Mouse (Mus musculus): Measurements from ENCODE around the gene Lmx1b.

Lmx1b gene

DNA sequence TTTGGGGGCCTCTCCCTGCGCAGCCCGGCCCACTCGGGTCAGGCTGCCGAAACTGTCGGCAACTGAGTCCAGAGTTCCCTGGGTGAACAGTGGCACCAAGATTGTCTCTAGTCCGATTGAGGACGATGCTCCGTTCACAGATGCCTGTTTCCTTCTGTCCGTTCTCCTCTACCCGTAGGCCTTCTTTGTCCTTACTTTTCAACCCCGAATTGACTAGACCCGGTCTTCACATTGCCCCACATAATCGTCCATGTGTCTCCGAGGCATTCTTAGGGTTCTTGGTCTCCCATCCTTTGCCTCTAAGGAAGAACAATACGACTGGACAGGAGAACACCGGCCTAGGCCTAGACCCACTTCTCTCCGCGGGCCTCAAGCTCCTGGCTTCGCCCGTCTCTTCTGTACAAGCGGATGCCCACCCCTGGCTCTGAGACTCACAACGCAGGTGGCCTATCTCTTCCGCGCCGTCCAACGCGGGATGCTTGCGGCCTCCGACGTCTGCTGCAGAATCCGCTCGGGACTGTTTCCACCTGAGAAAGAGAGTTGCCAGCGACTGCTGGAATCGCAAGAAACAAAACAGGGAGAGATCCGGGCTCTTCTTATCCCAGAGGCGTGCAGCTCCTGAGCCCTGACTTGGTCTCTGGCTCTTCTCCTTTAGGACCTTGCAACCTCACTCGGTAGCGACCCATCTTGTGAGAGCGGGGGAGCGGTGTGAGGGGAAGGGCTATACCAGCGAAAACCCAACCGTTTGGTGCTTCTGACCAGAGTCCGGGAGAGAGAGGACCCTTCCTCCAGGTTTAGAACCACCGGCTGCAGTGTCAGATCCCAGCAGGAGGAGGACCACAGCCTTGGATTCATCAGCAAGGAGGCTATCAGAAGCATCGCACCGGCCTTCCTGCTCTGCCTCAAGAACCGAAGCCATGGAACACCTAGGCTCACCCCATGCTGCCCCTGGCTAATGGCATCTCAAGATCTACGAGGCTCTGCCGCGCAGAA lies 3.7 kb upstream of the Lmx1b start:
- in situ Hi-C loops (cut with MboI, MseI), result no loop called here

DNA sequence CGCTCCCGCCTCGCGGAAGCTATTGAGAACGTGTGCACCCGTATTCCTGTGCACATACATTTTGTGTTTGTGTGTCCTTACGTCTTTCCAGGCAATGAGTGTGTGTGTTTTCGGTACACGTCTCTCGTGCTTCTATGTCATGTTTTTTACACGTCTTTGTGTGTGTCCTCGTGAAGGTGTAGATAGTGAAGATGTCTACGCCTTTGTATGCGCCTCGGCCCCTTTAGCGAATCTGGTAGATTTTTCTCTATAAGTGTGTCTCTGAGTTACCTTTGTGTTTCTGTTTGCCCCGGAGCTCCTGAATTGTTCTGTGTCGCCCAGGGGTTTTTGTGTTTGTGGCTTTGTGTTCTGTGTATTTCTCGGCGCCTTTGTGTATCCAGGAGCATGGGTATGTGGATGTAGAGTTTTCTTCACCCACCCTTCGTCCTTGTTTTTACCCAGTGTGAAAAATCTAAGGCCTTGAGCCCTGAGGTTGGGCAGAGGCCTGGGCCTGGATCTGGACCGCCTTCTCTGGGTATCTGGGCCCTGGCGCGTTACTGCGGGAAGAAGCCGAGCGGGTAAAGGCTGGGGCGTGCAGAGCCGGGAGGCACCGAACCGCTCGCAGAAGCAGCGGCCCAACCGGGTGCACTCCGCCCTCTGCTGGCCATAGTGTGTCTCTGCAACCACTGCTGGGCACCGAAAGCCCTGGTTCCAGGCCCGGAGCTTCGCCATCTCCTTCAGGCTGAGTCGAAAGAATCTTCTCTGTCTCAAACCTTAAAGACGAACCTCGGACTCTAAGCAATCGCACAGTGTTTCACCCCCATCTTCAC lies 2.5 kb upstream of the Lmx1b start:
- in situ Hi-C loops (cut with MboI, MseI), result no loop called here

DNA sequence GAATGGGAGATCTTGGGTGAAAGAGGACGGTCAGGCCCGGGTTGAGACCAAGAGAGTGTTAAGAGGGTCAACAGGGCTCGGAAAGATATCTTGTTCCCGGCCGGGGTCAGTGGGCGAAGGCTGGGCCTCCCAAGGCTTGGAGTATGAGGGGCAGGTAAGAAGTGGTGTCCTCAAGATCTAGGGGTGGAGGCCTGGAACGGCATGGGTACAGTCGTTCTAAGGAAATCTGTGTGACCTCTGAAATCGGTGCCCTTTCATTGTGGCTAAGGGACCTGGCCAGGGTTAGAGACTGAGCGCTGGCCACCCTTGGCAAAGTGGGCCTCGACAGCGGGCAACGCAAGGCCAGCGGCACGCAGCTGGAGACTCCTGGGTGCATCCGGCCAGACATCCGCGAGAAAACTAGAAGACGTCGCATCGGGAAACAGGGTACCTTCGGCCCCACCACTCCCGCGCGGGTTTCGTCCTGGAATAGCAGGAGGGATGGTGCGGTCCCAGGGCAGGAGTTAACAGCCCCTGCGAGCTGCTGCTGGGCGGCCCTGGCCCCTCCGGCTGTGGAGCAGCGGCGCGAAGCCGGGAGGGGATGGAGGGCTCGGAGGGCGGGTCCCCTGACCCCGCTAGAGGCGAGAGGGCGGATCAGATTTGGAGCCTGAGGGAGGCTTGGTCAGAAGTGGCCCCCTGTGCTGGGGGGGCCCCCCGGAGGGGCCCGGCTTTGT lies 1.7 kb upstream of the Lmx1b start:
- in situ Hi-C loops (cut with MboI, MseI), result no loop called here

DNA sequence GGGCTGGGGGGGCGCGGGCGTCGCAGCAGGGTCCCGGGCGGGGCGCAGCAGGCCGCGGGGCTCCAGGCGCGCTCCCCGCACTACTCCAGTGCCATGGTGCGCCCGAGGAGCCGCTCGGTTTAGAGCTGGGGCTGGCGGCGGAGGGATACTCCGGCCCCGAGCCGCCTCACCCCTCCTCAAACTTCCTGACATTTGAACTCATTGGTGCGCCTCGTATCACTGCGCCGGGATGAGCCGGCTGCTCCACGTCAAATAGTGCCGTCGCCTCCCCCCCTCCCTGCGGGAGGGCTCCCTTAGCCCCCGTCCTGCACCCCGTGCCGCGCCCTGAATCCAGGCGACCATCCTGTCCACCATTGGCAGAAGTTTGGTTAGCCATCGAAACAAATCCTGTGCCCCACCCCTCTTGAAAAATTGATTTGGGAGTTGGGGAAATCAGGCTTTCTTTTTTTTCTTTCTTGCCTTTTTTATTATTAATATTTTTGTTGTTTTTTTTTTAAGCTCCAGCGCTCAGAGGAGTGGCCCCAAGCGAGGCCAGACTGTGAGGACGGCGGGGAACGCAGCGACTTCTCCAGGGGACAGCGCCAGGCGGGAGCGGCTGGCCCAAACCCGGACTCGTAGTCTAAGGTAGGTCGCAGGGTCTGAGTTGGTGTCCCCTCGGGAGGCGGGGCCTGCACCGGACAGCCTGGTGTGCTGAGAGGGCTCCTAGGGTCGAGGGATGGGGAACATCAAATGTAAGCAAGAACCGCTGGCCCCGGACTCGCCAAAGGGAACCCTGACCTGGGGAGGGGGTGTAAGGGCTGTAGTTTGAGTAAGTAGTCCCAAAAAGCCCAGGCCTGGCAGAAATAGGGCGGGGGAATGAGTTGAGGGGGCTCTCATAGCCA lies 907 bp upstream of the Lmx1b start:
- in situ Hi-C loops (cut with MboI, MseI), result no loop called here

DNA sequence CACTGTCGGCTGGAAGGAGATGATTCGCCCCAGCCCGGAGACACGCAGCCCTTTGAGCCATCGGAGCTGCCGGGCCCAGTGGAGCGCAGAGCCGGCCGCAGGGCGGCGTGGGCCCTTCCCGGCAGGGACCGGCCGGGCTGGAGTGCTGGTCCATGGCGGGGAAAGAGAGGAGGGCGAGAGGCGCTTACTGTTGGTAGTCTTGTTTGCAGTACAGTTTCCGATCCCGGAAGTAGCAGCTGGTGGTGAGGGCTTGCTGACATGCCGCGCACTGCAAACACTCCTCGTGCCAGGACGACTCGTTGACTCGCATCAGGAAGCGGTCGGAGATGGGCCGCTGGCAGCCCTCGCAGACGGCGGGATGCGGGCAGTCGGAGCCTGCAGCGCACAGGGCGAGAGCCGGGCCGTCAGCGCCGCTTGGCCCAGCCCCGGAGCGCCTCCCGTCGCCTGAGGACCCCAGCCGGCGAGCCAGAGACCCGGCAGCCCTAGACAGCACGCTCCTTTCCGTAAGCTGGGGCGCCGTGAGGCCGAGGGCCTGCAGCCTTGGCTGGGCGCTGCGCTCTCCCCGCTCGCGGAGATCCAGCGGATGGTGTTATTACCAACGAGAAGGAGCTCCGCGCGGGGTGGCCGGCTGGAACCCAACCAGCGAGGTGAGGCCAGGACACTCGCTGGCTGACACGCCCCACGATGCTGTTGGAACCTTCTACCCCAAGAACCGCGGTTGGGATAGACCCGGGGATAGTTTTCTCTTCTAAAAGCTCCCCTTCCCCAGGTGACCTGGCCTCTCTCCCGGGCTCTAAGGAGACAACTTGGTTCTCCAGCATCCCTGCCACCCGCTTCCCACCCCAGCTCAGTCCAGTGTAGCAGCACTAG lies 775 bp downstream of the Lmx1b start:
- in situ Hi-C loops (cut with MboI, MseI), result no loop called here

DNA sequence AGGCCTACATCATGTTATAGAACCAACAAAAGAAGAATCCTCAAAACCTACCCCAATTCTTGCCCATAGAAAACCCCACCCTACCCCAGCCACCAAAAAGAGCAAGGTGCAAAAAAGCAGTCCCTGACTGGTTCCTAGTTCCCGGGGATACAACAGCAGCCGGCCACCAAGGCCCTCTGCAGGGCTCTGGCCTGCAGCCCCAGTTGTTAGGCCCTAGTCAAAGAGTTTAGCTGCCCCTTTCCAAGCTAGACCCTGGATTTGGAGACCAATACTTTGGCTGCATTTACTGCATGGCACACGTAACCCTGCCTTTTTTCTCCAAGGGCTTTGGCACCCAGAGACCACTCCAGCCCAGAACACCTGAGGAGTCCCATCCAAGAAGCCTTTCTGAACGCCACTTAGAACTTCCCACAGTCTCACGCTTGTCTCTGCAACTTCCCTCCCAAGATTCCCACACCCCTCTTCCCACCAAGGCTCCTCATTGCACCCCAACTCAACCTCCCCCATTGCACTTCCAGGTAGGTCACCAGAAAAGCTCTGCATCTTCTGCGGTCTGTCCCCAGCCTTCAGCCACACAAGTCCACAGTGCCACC lies 2.1 kb downstream of the Lmx1b start:
- in situ Hi-C loops (cut with MboI, MseI), result no loop called here

DNA sequence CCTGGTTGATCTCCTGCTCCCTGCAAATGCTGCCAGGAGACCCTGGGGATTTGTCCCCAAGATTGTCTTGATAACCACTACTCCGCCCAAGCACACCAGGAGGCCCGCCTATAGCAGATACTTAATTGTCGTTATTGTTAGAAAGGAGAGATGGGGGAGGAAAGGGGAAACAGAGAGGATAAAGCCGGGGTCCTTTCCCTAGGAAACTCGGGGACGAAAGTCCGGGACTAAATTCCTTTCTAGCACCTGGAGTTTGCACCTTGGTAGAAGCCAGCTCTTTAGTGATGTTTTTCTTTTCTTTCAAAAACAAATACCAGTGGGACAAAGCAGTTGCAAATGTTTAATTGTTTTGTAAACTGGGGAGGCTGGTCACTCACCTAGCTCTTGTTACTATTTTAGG lies 3.0 kb downstream of the Lmx1b start:
- in situ Hi-C loops (cut with MboI, MseI), result no loop called here

DNA sequence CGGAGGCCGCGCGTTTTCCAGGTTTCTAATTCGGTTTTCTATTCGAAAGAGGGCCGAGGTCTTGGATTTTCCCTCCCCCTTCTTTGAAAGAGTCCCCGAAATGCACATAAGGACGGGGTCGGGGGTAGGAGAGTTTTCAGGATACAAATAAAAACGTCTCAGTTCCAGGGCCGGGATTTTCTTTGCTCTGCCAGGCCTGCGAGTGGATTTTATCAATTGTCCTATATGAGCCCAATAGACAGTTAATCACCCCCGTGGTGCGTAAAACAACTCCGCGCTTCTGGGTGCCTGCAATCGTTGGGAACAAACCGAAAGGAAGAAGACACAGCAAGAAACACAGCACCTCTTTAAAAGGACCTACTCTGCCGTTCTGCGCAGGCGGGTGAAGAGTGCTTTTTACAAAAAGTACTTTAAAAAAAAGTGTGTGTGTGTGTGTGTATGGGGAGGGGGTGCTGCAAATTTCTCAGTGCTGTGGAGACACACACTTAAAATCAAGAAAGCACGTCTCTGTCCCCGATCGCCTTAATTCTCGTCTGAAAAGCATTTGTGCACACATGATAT lies 3.6 kb downstream of the Lmx1b start:
- in situ Hi-C loops (cut with MboI, MseI), result no loop called here

DNA sequence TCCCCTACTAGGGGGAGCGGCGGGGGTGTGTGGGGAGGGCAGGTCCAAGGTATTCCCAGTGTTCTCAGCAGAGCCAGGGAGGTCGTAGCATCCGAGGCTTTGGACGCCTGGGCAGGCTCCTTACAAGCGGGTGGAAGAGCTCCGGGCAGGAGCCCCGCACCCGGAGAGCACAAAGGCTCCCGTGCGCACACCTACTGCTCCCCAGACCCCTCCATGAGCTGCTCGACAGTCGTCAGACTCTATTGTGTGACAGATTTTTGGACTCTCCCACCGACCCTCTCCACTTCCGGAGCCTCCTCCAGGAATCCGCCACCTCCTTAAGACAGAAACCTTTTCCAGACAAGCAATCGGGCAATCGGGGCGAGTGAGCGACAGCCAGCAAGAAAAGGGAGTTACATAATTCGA lies 4.2 kb downstream of the Lmx1b start:
- in situ Hi-C loops (cut with MboI, MseI), result no loop called here

DNA sequence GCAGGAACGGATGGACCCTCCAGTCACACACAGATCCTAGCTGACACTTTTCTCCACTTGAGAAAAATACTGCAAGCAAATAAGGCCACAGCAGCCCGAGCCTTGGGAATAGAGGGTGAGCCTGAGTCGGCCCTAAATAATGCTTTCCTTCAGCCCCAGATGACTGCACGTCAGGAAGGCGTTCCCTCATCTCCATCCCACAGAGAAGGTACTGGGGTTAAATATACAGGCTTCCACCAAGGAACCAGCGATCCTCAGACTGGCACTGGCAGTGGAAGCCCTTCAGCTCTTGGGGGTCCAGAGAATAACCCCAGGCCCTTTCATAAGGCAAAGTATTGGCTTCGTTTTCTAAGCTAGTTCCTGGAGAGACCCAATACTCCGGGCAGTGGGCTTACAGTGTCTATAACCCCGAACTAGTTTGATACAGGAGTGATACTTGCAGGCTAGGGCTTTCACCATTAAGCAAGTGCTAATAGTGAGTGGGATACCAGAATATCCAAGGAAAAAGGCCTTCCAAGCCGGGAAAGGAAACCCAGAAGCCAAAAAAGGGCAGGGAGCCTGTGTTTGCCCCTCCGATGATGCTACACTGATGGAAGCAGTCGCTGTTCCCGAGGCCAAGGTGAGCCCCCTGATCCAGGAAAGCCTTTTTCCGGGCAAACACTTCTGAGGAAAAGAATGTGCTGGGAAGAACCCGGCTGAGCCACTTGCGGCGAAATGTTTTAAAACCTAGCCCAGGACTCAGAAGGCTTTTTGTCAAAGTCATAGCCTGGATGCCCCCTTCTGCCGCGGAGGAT lies 4.8 kb downstream of the Lmx1b start:
- in situ Hi-C loops (cut with MboI, MseI), result no loop called here

DNA sequence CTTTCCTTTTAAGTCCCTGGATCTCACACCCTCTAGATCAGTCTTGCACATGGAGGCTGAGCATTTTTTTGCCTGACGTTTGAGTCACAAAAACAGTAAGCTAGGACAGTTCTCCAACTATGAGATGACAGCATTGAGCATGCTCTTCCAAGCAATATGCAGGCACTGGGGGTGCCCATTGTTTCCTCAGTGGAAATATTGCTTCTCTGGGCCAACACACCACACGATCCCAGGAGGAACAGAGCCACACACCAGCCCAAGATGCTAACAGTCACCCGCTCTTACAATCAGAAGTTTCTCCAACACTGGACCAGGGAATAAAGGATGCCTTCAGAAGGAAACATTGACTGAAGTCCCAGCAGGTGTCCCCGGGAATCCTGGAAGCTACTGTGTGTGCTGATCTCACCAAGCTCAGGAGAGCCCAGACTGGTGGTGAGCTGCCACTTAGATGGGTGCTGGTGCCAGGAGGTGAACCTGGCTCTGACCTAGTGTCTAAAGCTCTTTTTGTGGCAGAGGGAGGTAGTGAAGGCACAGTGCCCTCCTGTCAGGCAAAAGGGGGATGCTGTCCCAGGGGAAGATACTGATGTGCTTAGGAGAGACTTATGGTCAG lies 5.7 kb downstream of the Lmx1b start:
- in situ Hi-C loops (cut with MboI, MseI), result no loop called here

DNA sequence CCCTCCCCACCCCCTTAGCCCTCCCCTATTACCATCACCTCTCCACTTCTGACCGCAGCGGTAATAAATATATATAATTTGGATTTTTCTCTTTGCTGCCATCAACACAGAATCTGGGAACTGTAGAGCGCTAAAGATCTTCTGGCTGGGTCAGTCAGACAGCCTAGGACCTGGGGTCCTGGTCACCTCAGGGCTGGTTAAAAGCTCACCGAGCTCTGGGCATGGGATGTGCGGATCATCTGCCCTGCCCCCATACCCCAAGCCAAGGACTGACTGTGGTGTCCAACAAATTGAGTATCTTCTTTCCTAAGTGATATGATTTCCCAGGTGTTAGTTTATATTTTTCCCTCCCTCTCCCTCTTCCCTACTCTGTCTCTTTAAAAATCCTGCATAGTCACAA lies 6.4 kb downstream of the Lmx1b start:
- in situ Hi-C loops (cut with MboI, MseI), result no loop called here

DNA sequence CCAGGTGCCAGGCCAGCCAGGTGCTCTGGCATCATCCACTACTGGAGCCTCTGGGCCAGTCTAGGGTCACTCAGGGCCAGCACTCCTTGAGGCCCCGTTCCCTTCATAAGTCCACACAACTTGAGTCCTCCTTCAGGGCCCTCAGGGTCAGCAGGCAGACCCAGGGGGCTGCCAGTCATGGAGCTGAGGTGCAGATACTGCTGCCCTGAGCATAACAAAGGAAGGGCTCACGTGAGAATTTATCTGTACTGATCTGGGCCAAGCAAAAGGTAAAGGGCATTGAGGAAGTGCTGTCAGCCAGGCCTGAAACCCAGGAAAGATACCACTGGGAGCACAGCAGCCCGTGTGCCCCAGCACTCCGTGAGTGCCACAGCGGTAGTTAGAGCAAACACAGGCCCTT lies 7.1 kb downstream of the Lmx1b start:
- in situ Hi-C loops (cut with MboI, MseI), result no loop called here

DNA sequence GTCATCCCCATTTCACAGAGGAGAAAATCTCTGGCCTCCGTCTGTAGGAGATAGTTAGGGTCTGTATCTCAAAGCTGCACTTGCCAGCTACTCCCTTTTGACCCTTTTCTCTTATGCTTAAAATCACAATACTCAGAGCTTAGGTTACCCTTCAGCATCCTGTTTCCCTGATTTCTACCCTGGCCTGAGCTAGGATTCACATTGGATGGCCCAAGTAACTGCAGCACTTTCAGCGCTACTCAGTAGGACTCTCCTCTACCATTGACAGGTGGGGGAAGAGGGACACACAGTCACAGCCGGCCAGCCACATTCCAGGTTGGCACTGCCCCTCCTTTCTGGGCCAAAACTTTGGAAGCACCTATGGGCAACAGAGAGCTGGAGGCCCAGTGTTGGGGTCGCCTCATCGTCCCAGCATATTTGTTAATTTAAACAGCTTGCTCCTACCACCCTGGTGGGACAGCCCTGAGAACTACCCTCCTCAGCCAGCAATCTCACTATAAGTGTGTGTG lies 7.7 kb downstream of the Lmx1b start:
- in situ Hi-C loops (cut with MboI, MseI), result no loop called here

DNA sequence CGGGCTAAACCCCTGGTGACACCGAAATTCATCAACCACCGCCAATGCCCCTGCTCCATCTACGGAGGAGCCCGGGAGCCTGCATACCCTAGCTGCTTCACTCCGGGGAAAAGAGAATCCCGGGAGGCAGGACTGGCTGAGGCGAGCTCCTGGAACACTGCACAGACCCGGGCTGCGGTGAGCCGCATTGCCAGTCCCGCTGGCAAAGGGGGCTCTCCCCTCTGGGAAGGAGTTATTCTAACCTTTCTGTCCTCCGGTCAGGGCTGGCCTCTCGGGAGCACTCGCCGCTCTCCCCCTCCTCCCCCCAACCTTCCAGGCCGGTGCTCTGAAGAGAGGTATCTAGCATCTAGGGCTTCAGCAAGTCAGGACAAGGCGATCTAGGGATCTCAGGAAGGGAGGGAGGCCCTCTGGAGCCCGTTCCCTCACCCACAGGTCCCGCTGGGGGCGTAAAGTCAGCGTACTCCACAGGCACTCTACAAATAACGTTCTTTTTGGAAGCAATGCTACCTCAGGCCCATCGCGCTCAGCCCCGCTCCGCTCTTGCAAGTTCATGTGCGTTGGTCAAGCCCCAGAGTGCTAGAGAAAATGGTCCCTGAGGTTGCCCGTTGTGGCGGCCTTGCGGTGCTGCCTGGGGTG lies 8.5 kb downstream of the Lmx1b start:
- in situ Hi-C loops (cut with MboI, MseI), result no loop called here

DNA sequence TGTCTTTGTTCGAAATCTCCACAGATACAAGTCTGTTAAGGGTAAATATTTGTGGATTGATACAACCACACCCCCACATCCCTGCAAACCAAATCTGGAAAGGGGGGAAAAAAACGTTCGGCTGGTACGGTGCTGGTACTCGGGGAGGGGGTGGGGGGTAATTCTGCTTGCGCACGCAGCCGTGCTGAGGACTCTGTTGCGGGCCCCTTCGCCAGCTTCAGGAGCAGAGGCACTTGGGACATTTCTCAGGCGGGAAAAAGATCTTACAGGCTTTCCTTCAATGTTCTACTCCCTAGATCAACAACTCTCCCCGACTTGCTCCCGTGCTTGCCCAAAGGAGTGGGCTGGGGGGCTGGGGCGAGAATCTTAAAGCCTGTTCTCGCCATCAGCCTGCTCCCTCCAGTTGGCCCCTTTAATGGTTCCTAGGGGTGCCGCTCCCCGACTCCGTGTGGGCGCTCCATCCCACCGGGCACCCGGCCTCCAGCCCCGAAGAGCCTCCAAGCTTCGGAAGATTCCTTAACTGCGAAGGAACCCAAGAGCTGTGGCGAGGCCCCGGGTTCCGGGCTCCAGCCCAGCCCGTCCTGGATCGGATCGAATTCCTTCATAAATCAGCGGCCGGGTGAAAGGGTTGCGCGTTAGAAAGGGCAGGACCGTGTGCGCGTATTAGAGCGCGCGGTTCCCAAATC lies 9.1 kb downstream of the Lmx1b start:
- in situ Hi-C loops (cut with MboI, MseI), result no loop called here

All from T-helper 2 cell (primary cell).